Mouse (Mus musculus): ENCODE measurements at regions not wholly inside any gene's neighbourhood (a gene's known extent, or its start where the extent isn't known, plus 50 kb on each side); places are given as distances from the start of the nearest gene placed in this dataset.
"Not testable (repeated sequence)": the region's sequence is repeated elsewhere in the genome, so short reads cannot be mapped to it uniquely, and the experiment has no call there.

DNA sequence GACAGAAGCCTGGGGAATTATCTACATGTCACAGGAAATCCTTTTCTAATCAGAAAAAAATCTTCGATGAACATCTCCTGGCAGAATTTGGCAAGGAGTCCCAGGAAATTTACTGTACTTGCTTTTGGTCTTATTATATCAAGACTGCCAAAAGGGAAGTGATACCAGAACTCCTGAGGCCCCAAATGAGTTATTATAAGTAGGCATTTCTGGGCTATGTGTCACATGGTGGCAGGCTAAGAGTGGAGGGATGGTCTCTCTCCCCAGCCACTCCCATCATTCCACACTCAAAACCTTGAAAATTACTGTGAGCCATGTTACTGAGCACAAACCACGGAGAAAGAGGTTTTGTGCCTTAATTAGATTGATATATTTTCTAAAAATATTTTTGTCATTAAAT lies 94.0 kb upstream of the Cdk6 start:
- peak in 1 of 2 experiments; percentile 0 for DNase-seq

DNA sequence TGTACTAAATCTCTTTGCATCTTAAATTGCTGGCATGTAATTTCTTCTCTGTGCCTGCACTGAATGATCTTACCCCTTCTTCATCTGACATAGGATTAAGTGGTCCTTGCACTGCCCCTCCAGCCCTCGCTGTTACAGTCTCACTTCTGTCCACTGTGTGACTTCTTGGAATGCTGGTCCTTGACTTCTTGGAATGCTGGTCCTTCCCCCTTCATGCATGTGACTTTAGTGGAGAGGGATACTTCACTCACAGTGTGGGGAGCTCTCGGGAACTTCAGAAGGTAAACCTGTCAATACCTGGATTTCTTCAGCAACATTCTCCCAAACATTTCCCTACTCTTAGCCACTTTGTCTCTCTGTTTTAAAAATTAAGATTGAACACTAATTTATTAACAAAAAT lies 91.0 kb upstream of the Cdk6 start:
- DNase-seq, result no peak

DNA sequence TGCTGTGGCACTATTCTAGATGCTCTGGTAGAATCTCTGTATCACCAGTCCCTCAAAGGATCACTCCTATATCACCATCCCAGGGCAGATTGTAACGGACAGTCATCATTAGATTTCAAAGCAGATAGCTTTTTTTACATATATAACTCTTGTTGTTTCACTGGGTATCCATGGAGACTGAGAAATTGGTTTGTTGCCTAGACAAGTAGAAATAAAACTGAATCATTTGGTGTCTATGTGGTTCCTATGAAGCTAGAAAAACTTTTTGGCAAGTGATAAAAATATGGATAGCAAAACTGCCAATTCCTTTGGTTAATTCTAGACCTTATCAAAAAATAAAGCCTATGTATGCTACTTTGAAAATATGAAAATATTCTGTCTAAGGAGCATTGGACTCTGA lies 81.0 kb upstream of the Cdk6 start:
- no peak for DNase-seq

DNA sequence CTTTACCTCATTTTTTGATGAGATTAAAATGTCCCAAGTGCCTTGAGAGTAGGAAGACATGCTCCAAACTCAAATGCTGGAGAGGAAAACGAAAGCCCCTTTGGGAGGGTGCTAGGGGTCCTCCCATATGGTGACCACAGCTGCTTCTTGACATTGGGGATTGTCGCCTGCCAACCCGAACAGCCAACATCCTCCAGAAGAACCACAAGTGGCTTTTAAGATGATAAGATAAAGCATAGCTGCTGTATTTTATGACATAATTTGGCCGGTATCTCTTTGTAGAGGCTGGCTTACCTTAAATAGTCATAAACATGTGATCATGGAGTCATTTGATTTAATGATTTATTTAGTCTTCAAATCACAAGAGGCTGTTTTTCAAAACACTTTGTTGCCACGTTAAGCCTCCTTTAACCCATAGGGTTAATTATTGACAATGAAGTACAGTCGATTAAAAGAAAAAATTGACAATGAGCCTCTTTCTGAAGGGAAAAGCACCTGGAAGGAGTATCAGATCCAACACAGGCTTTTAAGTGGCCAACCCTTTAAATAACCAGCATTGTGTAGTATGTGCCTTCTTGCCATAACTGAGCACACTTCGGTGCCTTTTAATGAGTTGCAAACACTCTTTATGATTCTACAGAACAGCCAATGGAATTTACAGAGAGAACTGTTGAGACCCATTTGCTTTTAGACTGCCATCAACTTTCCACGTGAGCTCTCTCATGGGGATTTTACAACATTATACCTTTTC lies 76.1 kb upstream of the Cdk6 start:
- DNase-seq, result not testable (repeated sequence)

DNA sequence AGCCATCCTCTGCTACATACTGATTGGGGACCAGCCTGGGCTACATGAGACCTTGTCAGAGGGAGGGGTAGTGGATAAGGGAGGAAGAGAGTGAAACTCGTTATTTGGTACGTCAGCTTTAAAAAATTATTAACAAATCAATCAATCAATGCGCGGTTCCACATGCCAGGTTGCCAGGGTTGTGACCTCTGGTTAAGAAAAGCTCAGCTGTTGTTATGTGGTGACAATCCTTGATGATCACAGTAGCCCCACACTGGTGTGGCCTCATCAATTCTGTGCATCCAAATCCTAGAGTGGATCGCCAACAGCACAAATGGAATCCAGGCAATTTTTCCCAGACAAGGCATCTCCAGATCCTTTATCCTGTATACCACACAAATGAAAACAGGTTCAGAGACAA lies 74.3 kb upstream of the Cdk6 start:
- no peak for DNase-seq

DNA sequence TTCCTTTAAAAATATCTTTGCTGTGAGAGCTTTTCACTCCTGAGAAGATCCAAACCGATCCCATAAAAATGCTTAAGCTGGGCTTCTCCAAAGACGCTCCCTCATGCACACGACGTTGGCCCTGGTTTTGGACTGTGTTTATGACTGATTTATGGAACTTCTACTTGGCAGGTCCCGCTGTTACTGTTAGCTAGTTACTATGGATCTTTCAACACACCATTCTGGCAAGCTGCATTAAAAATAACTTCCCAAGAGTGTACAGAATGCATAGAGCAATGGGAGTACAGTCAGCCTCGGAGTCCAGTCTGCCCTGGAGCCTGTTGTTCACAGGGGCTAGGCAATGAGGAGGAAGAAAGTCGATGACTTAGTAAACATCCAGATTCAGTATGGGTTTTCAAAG lies 71.5 kb upstream of the Cdk6 start:
- DNase-seq, result no peak

DNA sequence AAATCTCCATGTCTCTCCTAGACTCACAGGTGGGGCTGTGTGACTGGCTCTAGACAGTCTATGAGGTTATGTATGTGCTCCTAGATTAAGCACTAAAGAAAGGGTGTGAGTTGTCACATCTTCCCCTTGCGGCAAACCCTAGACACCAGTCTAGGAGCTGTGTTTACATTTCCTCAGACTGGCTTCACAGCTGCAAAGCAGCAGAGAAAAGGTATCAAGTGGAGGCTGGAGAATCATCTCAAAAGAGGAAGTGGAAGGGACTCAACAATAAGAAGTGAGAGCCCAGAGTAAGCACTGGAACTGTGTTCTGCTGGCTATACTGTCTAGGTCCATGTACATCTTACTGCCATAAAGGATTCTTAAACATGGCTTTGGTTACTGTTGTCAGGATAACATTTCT lies 68.1 kb upstream of the Cdk6 start:
- DNase-seq, result not testable (repeated sequence)

DNA sequence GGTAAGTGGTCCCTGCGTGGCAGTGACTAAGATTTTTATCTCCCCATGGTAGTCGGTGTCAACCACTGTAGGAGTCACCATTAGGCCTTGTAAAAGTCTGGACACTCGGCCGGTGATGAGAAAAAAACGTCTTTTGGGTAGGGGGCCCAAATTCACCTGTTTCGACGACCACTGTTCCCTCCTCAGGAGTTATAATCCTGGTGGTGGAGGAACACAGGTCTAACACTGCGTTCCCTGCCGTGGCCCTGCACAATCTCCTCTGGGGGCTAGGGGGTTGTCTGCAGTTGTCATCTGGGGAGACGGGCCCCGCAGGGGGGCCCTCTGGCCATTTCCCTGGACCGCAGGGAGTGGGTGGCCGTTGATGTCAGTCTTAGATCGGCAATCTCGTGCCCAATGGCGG lies 64.0 kb upstream of the Cdk6 start:
- DNase-seq, result not testable (repeated sequence)

DNA sequence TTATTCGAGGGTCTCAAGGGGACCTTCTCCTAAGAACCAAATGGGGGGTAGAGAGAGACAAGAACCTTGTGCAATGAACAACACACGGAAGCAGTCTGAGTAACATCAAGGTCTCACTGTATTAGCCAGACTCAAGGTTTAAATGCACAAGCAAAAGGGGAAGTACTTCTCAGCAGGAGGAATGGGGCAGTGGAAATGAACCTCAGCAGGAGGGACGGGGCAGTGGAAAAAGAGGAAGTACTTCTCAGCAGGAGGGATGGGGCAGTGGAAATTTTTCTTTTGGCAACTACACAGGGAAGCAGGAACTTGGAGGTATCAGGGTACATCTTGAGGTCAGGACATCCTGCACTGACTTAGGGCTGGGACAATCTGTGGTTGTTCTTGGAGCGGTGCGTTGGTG lies 62.3 kb upstream of the Cdk6 start:
- DNase-seq, result not testable (repeated sequence)

DNA sequence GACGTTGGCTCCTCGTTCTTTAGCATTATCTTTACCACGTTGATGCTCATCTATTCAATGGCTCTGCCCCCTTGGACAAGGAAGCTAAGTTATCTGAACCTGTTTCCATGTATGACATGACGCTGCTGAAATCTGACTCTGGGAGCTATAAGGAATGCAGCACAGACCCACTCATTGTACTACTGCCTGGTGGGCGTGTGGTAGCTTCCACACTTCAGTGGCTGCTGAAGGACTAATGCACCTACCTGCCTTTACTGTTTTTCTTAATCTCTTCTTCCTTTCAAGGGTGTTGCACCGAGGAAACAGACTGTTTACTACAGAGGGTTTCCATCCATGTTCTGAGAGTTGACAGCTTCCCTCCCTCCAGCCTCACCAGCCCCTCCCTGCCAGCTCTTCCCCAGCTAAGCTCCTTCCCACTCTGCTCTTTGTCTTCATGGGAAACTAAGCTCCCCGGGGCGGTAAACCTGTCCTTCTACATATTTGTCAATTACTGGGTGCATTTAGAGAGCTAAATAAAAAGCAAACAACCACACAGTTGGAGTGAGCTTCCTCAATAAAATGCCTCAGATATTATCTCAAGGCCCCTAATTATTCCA lies 59.3 kb upstream of the Cdk6 start:
- DNase-seq, result not testable (repeated sequence)

DNA sequence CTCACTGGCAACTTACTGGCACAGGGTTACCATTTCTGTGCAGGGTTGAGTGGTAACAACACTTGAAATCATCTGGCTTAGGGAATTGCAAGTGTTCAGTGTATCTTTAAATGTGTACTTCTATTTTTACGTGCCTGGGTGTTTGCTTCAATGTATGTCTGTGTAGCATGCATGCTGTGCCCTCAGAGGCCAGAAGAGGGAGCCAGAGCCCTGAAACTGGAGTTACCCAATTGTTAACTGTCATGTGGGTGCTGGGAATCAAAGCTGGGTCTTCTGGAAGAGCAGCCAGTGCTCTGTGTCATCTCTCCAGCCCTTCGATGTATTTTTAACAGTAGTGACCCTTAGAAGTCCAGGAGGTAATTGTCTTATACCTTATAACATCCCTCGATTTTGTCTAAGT lies 58.2 kb upstream of the Cdk6 start:
- no peak for DNase-seq

DNA sequence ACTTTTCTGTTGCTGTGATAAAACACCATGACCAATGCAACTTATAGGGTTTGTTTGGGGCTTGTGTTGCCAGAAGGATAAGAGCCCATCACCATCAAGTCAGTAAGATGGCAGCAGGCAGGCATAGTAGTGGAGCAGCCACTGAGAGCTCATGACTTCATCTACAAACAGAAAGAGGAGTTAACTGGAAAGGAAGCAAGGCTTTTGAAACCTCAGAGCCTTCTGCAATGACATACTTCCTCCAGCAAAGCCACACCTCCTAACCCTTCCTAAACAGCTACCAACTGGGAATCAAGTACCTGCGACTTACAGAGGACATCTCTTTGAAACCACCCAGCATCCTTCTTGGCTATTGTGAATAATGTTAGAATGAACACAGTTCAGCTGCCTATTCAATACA lies 57.0 kb upstream of the Cdk6 start:
- not testable (repeated sequence) for DNase-seq

DNA sequence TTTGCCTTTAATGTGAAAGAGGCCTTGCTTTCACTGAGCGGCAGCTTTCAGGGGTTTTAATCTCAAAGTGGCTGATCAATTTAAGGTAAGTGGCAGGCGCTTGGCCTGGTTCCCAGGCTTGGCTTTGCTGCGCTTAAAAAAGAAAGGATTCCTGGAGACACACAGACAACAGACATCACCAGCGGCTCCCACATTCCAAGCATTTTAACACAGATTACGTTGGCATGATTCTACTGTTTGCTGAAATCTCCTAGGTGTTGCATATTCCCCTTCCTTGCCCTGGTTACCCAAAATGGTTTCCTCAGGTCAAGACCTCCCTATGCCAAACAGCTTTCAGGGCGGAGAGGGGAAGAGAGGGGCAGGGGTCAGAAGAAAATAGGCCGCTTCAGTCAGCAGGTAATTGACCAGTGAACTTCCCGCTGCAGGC lies 51.3 kb upstream of the Cdk6 start:
- DNase-seq, result peak; percentile 11 to 30

All from kidney, postnatal 36 days (tissue).